Mouse (Mus musculus): ENCODE data around the gene Ttc9c.

Gene Ttc9c

DNA sequence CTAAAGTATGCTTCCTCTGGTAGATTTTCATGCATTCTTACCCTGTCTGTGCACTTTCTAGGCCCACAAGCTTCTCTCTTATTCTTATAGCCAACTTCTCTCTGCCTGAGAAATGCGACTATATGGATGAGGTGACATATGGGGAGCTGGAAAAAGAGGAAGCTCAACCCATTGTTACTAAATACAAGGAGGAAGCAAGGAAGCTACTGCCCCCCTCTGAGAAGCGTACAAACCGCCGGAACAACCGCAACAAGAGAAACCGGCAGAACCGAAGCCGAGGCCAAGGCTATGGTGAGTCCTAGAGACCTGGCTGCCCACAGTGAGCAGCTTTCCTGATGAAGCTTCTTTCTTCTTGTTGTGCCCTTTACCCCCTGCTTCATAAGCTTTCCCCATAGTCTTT lies 10.5 kb upstream of the Ttc9c start, which contains the start of gene AC129217.1:
TSS of gene AC129217.1 (plus strand) at position 114 of the 400 bp plus-strand sequence.
- no peak for DNase-seq

DNA sequence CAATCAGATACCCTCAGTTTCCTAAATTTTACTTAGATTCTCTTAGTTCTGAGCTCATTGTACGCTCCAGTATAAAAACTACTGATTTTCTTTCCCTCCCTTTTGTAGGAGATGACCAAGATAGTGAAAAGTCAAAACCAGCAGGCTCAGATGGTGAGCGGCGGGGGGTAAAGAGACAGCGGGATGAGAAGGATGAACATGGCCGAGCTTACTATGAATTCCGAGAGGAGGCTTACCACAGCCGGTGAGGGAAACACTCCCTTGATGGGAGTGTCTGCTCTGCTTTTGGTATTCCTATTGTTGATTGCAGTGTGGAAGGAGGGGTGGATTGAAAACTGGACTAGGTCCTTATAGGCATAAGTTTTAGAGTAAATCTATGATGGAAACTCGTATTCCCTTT lies 3.6 kb upstream of the Ttc9c start:
- no peak for DNase-seq

DNA sequence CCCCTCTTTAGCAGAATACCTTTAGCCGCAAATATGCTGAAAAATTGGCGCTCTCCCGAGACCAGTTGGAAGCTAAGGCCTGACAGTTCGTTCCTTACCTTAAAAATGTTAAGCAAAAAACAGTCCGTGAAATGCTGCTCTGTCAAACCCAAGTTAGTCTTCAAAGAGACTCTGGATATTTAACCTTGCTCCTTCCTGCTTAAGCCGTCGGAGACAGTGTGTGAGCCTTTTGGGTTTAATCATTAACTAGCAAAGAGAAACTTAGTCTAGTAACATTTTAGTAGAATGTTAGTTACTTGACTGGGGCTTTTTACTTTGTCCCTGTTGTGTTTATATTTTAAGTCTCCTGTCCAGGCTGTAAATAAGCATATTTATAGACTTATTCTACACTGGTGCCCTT lies 2.0 kb upstream of the Ttc9c start:
- no peak for DNase-seq

DNA sequence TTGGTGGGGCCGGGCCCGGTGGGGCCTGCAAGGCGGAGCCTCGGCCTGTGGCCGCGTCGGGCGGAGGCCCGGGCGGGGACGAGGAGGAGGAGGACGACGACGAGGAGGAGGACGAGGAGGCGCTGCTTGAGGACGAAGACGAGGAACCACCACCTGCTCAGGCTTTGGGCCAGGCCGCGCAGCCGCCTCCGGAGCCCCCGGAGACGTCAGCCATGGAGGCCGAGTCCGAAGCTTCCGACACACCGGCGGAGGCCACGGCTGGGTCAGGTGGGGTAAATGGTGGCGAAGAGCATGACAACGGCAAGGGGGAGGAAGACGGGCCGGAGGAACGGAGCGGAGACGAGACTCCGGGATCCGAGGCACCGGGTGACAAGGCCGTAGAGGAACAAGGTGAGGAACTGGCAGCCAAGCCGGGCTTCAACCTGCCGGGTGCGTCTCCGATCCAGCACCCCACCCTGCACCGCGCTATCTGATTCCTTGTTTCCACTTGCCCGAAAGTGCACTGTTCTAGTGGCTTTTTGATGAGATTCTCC lies 1.4 kb upstream of the Ttc9c start:
- DNase-seq = peak in 1 of 2 experiments; percentile 57

DNA sequence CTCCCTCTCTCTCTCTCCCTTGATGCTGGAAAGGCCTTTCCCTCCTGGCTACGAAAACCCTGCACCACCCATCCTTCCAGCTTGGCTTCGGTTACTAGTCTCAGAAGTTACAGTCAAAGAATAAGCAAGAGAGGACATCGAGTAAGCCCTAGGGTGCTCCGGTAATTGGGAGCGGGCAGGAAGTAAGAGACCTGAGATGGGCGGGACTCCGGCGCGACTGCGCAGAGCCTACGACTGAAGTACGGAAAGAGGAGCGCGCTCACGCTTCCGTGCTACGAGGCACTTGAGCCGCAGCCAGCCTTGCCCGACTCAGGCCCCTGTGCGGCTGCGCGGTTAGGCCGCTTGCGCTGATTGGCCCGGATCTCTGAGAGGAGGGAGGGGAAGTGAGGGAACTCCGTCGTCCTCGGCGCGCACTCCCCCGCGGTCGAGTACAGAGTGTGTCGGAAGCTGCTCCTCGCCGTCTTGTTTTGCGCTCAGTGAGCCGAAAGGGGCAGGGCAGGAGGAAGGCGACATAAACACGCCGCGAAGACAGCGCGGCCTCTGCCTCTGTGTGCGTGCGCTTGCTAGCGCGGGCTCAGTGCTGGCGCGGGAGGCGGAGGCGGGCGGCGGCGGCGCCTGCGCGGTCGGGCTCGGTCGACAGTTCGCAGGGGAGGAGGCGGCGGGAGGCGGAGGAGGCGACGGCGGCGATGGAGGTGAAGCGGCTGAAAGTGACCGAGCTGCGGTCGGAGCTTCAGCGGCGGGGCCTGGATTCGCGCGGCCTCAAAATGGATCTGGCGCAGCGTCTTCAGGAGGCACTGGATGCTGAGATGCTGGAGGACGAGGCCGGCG lies 677 bp upstream of the Ttc9c start, which contains the start of gene Hnrnpul2:
TSS of gene Hnrnpul2 (plus strand) at position 415 of the 828 bp plus-strand sequence.
- peak; percentile 99 for DNase-seq

DNA sequence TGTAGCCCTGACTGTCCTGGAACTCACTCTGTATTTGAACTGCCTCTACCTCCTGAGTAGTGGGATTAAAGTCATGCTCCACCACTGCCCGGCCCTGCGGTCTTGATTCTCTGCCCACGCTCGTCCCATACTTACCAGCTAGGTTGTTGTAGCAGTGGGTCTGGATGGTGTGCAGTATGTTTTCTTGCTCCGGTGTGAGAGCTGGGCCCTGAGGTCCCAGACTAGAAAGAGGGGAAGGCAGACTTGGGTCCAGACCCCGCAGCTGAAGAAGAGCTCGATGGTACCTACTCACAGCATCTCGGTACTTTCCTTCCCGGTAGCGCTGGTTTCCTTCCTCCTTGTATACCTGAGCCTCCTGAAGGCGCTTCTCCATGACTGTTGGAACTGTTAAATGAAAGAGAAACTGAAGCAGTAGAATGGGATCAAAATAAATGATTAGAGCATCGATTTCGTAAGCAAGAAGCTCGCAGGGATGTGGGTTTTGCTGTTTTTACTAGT lies 783 bp downstream of the Ttc9c start:
- no peak for DNase-seq

DNA sequence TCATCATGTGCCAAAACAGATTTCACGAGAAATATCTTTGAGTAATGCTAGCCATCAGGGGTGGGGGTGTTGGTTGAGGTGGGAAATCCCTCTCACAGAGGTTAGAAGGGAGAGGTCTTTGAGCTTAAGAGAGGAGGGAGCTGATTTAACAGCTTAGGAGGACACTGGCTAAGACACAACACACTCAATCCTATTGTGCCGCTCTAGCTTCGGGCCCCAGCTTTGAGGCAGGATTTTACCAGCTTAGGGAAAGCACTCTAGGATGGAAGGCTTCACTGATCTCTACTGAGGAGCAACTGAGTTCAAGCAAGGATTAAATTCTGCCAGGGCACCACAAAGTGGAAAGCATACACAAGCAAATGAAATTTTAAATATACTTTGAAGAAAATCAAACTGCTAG lies 2.1 kb downstream of the Ttc9c start:
- no peak for DNase-seq

DNA sequence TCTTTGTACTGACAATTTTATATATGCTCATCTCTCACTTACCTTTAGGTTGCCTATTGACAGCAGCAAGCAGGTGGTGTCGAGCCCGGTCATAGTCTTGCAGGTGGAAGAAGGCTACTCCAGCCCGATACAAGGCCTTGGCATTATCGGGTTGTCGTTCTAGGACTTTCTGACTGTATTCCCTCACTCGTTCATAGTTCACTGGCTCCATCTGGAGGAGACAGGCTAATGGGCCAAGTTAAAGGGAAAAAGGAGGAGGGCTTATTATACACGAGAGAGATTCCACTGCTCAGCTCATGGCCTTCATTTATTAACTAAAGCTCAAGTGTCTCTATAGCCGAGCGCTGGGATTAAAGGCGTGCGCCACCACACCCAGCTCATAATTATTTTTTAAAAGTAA lies 3.3 kb downstream of the Ttc9c start:
- no peak for DNase-seq

DNA sequence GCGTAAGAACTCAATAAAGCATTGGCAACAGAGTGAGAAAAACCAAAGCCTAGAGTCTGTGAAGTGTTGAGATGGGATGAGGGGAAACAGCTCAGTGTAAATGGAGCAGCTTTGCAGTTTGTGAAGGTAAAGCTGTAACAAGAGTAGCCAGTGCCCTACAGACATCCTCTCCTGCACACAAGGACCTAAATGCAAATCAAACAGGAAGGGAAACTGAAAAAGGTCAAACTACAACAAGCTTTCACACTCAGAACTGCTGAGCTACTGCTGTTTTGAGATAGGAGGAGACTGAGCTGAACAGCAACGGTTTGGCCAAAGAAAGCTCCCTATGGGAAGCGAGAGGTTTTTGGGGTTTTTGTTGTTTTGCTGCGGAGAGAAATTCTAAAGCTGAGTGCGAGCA lies 12.3 kb downstream of the Ttc9c start:
- no peak for DNase-seq

DNA sequence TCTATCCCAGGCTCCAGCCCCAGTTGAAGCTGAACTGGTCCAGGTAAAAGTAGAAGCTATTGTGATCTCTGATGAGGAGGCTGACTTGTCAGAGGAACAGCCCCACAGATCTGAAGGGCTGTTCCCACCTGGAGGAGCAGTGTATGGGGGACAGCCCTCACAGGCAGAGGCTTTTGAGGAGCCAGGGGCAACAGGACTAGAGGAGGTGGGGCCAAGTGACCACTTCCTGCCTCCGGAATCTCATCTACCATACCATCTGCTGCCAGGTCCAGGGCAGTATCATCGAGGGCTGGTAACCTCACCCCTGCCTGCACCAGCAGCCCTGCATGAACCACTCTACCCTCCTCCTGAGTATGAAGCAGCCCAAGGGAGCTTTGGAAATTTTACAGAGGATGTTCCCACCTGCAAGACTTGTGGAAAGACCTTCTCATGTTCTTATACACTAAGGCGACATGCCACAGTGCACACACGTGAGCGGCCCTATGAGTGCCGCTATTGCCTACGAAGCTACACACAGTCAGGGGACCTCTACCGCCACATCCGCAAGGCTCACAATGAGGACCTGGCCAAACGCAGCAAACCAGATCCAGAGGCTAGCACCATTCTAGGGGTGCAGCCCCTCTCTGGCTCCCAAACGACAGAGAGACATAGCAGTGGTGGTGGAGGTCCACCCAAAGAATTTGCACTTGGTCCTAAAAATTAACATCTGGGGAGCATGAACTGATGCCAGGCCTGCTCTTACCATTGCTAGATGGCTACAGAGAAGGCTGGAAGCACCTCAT lies 15.1 kb downstream of the Ttc9c start:
- DNase-seq = no peak

DNA sequence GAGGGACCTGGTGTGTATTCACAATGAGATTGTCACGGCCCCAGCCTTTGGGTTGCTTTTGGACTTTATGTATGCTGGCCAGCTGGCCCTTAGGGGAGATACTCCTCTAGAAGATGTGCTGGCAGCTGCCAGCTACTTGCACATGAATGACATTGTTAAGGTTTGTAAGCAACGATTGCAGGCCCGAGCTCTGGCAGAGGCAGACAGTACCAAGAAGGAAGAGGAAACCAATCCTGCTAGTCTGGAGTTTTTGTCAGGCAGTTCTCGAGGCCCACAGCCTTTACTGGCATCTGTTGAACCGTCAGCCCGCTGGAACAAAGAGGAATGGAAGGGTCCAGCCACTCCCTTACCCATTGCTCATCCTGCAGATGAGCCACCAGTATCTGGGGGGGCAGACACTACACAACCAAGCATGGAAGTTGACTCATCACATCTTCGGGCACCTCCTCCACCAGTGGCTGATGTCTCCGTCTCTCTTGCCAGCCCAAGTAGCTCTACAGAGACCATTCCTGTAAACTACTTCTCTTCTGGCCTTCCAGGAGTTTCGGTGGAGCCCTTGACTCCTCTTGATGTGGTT lies 15.8 kb downstream of the Ttc9c start:
- no peak for DNase-seq

DNA sequence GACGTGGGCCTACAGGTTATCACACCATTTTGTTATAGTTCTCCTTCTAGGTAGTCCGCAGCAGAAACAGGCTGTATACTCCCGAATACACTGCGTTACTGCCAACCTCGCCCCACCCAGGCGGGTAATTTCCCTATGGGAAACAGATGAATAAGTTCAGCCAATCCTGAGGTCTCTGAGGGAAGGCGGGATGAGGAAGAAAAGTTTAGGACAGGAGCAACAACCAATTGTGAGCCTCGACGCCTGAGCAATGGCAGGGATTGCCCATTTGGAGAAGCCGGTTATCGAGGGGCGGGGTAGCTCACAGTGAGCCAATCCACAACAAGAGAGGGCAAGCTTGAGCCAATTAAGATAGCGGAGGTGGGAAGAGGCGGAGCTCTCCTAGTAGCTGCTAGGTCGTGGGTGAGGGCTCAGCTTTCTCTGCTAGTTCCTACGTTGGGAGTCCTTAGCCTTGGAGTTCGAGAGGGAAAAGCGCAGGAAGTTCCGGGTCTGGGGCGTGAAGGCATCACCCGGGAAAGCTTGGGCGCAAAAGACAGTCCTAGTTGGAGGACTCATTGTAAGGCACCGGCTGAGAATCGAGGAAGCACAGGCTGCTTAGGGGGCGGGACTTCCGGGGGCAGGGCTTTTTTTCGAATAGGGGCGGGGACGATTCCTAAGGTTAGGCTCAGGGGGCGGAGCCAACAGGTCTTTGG lies 16.9 kb downstream of the Ttc9c start, which contains the start of gene Zbtb3:
TSS of gene Zbtb3 (plus strand) at position 426 of the 692 bp plus-strand sequence.
- DNase-seq = peak; percentile 91 to 96

DNA sequence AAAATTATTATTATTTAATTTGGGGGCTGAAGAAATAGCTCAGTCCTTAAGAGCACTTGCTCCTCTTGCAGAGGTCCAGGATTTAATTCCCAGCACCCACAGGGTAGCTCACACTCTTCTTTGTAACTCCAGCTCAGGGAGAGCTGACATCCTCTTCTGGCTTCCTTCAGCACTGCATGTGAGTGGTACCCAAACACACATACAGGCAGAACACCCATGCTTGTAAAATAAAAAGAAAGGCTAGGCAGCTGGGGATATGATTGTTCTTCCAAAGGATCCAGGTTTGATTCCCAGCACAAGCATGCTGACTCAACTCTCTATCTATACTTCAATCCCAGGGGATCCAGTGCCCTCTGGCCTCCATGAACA lies 20.2 kb downstream of the Ttc9c start:
- no peak for DNase-seq

DNA sequence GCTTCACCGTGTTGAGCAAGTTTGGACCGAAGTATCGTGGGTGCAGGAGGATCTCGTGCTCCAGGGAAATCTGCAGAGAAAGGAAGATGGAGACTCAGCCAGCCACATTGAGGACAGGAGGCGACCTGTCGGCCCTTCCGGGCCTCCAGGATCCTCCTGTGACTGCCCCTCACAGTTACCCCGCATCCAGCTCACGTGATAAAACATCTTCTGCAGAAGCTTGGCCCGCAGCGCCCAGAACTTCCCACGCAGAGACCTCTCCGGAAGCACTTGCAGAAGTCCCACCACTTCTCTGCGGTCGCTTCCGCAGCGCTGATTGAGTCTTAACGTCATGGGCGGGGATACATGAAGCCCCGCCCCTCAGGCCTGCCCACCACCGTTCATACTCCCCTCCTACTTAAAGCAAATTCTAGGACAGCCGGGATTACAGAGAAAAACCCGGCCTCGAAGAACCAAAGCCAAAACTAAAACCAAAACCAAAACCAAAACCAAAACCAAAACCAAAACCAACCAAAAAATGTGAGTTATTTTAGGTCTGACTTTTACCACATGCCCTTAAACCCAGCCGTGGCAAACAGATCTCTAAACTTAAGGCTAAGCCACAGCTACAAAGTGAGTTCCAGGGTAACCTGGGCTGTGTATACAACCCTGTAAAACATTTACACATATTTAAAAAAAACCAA lies 20.7 kb downstream of the Ttc9c start, which contains the start of gene Polr2g:
TSS of gene Polr2g (minus strand) at position 314 of the 683 bp plus-strand sequence.
- DNase-seq = peak; percentile 82 to 88

DNA sequence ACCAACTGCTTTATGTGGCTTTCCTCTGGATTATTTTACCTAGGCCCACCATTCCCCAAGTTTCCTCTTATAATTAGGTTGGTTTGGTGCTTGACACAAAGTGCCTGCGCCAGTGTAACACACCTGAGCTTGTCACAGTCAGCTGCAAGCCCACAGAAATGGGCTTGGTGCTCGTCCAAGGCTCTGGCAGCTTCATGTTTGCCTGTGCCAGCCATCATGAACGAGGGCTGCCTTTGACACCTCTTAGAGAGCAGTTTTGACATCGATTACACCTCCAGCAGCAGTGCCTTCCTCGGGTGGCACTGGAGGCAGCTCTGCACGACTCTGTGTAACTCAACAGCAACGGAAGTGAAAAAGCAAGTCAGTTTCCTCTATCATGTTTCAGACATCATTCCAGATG lies 29.0 kb downstream of the Ttc9c start:
- DNase-seq = no peak

DNA sequence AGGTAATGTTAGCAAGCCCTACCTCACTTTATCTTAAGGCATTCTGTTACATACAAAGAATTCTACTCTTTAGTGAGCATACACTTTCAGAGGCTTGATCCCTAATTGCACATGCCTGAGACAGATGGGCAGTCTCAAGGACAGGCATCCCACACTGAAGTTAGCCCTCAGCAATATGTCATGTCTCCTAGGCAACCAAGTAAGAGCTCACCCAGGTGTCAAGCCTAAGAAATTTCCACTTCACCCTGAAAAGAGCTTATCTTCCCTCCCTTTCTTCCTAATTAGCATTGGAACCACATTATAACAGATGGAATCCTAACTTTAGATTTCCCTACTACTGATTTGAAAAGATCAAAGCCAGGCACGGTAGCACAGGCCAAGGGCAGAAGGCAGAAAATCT lies 30.0 kb downstream of the Ttc9c start:
- no peak for DNase-seq

DNA sequence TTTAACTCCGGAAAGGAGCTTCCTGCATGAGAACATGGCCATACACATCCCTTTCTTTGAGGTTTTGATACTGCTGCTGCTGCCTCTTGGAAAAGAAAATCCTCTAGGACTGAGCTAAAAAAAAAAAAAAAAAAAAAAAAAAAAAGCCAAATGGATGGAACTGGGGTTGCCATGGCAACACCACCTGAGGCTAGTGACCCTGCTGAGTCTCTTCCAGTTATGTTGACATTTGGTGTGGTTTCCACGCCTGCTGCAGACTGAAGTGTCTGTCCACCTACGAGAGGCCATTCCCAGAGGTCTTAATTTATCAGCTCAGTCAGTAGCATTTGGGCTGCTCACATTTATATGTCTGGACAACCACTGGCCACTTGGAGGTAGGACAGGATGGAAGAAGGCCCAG lies 30.6 kb downstream of the Ttc9c start:
- DNase-seq = no peak

DNA sequence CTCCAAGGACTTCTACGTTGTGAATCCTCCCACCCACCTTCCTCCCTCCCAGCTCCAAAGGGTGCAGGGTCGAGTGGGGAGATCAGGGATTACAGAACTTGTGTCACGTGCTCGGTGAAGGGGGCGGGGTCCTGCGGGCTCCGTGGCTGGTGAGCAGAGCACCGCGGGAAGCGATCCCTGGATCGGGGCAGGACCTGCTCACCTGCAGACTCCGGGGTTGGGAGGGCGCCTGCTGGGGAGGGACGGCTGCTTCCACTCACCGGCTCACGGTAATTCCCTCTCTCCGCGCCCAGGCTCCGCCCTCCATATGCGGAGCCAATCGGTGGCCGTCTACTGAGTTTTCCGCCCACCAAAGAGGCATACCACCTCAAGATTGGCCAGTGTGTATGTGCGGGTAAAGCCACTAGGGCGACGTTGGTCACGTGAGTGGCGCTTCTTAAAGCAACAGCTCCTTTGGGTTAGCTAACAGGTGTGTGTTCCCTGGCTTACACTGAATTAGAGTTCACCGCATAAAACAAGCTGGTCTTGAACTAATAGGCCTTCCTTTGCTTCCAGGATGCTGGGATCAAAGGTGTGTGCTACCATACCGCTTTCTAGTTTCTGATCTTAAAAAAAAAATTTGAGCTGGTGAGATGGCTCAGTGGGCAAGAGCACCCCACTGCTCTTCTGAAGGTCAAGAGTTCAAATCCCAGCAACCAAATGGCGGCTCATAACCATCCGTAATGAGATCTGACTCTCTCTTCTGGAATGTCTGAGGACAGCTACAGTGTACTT lies 32.9 kb downstream of the Ttc9c start, which contains the start of gene Taf6l:
TSS of gene Taf6l (minus strand) at position 410 of the 774 bp plus-strand sequence.
- peak; percentile 90 to 94 for DNase-seq

DNA sequence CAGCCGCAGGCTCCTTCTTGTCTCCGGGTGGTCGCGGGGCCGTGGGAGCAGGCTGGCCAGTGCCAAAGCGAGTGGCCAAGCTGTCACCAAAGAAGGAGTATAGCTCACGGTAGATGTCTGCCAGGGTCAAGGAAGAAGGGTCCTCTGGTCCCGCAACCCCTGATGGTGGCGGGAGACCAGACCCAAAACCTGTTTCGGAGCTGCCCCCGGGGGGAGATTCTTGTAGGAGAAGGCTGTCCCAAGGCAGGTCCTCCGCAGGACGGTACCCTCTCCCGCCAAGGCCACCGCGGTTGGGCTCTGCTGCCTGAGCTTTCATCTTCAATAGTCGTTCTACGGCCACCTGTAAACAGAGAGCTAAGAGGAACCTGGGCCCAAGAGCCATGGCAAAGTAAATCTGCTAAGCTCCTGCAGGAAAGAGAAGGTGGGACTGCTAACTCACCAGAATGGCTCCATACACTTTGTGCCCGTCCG lies 44.1 kb downstream of the Ttc9c start:
- no peak for DNase-seq

DNA sequence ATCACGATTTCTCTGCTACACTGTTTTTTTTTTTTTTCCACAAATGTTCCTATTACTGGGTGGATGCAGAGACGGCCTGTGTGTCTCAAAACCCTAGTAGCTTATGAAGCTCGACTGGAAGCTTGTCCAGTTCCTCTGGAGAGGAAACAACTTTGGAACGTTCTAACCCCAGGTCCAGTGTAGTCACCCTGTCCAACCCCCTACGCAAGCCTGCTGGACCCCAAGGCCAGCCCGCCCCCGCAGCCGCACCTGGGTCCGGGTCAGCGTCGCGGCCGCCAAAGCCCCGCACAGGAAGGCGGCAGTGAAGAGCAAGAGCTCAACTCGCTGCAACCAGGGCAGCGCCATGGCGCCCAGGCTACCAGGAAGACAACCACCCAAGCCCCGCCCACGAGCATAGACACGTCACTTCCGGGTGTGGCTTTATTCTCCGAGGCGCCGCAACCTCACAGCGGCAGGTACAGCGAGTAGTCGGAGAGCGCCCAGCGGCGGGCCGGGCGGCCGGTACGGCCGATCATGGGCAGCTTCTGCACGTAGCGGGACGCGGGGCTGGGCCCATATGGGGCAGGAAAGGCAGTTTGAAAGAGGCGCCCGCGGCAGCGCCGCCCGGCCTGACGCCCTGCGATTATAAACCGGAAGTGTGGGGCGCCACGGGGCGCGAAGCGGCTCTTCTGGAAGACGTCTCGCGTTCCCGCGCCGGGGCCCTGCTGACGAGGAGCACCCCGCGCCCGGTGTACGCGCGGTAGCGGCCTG lies 44.9 kb downstream of the Ttc9c start, which contains the start of gene Tmem179b:
TSS of gene Tmem179b (minus strand) at position 382 of the 750 bp plus-strand sequence.
- peak; percentile 92 to 94 for DNase-seq
